Mouse (Mus musculus): ENCODE results near the gene Gm45234.
"Not testable (repeated sequence)": the region's sequence is repeated elsewhere in the genome, so short reads cannot be mapped to it uniquely, and the experiment has no call there.

The Gm45234 gene

GRCm38 (mm10) chr6:124755831-124756595, at the start of gene Gm45234, which contains the start of gene Atn1:
Gm45234 (minus strand) TSS chr6:124756021.
Atn1 (minus strand) TSS chr6:124756524.
- in situ Hi-C loops (cut with MboI, MseI) = no loop called here

DNA sequence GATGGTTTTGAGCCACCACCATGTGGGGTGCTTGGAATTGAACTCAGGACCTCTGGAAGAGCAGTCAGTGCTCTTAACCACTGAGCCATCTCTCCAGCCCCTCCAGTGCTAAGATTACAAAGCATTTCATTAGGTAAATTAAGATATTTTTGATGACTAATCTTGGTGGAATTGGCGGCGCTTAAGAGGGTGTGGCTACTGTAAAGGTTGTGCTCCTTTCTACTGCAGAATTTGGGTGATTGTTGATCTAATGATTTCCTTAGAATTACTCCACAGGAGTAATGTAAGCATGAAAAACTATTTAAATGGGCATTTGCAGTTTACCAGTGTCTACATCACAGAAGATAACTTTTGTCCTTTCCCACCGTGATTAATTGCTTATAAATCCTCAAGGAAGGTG, 48.5 kb upstream of the Gm45234 start:
- in situ Hi-C loops (cut with MboI, MseI) = no loop called here

DNA sequence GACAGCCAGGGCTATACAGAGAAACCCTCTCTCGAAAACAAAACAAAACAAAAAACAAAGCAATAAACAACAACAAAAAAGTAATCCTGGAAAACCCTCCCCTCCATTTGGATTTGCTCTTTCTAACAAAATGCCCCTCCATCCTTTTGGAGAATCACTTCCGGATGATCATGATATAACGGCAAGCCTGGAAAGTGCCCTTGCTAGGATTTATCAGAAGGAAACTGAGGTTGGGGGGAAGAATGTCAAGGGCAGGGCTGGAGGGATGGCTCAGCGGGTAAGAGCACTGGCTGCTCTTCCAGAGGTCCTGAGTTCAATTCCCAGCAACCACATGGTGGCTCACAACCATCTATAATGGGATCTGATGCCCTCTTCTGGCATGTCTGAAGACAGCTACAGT, 47.9 kb upstream of the Gm45234 start:
- in situ Hi-C loops (cut with MboI, MseI) = not testable (repeated sequence)

DNA sequence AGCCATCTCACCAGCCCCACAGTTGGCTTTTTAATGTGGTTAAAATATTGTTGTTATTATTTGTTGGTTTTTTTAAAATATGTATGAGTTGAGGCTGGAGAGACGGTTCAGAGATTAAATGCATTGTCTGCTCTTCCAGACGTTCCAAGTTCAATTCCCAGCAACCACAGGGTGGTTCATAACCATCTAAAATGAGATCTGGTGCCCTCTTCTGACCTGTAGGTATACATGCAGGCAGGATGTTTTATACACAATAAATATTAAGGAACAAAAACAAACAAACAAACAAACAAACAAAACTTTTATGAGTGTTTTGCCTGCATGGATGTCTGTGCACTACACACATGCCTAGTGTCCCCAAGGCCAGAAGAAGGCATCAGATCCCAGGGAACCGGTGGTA, 47.2 kb upstream of the Gm45234 start:
- in situ Hi-C loops (cut with MboI, MseI) = no loop called here

GRCm38 (mm10) chr6:124802400-124802799, 46.6 kb upstream of the Gm45234 start:
- in situ Hi-C loops (cut with MboI, MseI) = not testable (repeated sequence)

DNA sequence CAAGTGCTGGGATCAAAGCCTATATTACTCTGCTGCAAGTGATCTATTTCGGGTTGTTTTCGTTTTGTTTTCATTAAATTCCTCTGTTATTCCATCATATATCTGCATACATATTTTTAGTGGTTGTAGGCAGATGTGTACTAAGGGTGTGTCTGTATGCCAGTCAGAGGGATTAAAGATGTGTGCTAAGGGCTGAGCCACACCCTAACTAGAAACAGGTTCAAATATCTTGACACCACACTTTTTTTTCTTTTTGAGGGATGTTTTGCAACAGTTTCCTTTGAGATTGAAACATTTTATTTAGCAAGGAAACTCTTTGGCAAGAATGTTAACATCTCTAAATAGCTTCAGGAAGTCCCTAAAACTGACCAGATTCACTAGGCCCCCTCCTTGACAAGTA, 40.4 kb upstream of the Gm45234 start:
- in situ Hi-C loops (cut with MboI, MseI) = no loop called here

- in situ Hi-C loops (cut with MboI, MseI) = no loop called here
These were observed 40.0 kb upstream of the Gm45234 start for GRCm38 (mm10) chr6:124795781-124796180.

DNA sequence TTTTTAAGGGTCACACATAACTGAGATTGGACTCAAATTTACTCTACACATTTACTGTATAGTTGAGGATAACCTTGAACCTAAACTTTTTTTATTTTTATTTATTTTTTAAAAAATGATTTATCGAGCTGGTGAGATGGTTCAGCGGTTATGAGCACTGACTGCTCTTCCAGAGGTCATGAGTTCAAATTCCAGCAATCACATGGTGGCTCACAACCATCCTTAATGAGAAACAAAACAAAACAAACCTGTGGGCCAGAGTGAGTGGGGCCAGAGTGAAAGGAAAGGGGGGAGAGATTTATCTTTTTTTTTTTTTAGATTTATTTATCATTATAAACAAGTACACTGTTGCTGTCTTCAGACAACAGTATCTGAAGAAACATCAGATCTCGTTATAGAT, 36.1 kb upstream of the Gm45234 start:
- in situ Hi-C loops (cut with MboI, MseI) = no loop called here

- in situ Hi-C loops (cut with MboI, MseI) = no loop called here
These were observed 34.3 kb upstream of the Gm45234 start for GRCm38 (mm10) chr6:124790121-124790520.

DNA sequence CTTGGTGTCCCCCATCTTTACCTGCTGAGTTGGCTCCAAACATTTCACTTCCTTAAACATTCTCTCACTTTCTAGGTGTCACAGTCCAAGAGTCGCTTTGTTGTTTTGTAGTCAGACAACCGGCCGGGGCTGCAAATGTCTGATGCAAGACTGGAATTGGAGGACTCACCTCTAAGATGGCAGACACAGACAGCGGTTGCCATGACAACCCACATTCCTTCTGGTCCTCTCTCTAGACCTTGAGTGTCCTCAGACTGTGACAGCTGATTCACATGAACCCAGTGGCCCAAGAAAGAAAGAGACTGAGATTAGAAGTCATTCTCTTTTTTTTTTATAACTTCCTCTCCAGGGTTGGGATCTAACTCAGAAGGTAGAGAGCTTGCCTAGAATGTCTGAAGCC, 33.7 kb upstream of the Gm45234 start:
- in situ Hi-C loops (cut with MboI, MseI) = no loop called here

GRCm38 (mm10) chr6:124787722-124788121, 31.9 kb upstream of the Gm45234 start:
- in situ Hi-C loops (cut with MboI, MseI) = no loop called here

DNA sequence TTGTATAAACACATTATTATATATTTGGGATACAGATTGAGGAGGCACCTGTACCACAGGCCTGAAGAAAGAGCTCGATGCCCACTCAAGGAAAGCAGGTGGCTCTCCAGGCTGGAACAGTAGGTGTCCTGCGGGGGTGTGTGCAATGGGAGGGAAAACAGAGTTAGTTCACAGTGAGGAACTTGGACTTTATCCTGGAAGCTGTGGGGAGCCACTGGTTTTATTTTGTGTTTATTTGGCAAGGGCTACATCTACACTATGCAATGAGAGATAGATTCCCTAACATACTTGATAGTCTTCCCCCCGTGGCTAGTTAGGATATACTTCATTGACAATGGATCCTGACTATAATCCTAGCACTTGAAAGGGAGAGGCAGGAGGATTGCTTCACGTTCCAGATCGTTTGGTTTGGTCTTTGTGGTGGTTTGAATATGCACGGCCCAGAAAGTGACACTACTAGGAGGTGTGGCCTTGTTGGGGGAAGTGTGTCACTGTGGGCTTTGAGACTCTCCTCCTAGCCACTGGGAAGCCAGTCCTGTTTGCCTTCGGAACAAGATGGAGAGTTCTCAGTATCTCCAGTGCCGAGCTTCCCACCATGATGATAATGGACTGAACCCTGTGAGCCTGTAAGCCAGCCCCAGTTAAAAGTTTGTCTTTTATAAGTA, 31.1 kb upstream of the Gm45234 start:
- in situ Hi-C loops (cut with MboI, MseI) = no loop called here

DNA sequence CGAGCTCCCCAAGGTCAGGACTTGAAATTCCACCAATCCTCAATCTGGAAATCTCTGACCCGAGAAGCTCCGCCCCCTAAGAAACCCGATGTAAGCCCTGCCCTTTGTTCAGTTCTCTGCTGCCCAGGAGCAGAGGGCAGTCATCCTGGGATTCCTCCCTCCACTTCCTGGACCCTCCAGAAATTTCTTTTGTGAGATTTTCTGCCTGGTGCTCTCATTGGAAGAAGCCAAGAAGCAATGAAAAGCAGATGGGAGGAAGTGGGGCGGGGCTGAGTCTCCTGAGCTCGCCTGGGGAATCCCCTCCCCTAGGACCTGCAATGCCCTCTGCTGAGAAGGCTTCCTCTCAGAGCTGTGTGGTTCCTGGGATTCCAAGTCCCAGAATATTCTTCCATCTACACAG, 26.6 kb upstream of the Gm45234 start:
- in situ Hi-C loops (cut with MboI, MseI) = no loop called here

DNA sequence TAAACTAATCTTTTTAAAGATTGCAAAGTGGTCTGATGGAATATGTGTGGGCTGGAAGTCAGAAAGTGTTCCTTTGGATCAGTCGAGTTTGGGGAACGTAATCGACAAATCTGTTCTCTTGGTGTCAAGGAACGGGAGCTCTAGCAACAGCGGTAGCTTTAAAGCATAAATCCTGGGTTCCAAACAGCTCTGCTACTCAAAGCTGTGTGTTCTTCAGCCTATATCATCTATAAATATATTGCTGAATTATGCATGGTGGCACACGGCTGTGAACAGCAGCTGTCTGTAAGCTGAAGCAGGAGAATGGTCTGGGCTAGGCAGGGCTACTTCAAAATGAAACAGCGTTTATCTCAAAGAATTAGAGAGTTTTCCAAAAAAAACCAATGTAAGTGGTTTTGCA, 25.1 kb upstream of the Gm45234 start:
- in situ Hi-C loops (cut with MboI, MseI) = no loop called here

DNA sequence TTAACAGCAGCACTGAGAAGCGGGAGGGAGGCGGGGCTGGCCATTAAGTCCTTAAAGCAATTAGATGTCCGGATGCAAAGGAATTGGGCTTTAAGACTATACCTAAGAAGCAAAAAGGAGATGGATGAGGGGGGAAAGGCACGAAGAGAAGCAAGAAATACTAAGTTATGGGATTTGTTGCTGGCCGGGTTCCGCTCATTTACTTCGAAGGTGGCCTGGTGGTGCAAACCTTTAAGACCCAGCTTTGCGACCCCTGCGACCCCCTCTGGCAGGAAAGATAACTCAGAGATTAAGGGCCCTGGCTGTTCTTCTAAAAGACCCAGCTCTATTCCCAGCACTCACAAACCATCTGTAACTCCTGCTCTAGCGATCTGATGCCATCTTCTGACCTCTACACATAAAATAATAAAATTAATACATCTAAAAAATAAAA, 24.2 kb upstream of the Gm45234 start:
- in situ Hi-C loops (cut with MboI, MseI) = no loop called here

GRCm38 (mm10) chr6:124779222-124779983, 23.6 kb upstream of the Gm45234 start, which contains the start of gene Lrrc23:
Lrrc23 (minus strand) TSS chr6:124779727.
- in situ Hi-C loops (cut with MboI, MseI) = no loop called here

DNA sequence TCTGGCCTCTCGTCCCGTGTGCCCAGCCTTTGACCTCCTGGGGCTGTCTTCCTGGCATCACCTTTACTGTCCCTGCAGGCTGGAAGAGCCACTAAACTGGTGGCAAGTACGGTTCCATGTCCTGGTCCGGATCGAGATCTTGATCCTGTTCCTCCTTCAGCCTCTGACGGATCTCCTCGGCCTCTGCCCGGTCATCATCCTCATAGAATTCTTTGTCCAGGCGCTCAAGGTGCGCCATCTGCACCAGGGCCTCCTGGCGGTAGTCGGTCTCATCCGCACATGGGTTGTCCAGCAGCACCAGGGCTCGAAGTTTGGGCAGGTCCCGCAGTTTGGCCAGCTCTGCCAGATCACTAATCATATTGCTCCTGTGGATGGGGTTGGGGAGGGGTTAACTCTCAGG, 14.7 kb upstream of the Gm45234 start:
- in situ Hi-C loops (cut with MboI, MseI) = no loop called here

DNA sequence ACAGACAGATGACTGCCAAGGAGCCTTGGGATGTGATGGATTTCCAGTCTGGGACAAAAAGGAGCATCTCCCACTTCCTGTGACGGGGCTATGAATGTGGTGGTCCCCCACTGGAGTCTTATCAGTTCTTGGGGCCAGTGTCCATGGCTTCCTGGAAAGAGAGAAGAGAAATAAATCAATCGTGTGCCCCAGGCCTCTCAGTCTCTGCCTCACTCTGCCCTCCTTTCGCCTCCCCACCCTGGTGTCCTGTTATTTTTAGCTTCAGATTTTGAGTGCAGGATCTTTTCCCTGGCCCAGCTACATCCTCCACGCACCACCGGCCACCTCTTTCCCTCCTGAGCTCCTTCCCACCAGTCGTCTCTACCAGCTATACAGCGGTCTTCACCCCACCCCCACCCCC, 14.2 kb upstream of the Gm45234 start:
- in situ Hi-C loops (cut with MboI, MseI) = no loop called here

- in situ Hi-C loops (cut with MboI, MseI) = no loop called here
These were observed 13.4 kb upstream of the Gm45234 start, which contains the start of gene Eno2 for GRCm38 (mm10) chr6:124769101-124769765. Eno2 (minus strand) TSS chr6:124769673.

DNA sequence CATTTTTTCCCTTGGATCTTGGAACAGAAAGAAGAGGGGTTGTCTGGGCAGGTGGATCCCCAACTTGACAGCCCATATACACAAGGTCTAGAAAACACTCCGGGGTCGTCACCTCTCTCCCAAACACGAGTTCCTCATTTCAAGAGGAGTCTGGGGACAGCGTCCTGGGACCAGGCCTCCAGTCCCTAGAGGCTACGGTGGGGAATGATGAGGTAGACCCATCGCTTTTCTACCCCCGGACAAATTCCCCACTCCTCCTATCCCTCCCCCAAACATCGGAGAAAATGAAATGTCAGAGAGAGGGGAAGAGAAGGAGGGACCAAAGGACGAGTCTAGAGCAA, 12.9 kb upstream of the Gm45234 start:
- in situ Hi-C loops (cut with MboI, MseI) = no loop called here

DNA sequence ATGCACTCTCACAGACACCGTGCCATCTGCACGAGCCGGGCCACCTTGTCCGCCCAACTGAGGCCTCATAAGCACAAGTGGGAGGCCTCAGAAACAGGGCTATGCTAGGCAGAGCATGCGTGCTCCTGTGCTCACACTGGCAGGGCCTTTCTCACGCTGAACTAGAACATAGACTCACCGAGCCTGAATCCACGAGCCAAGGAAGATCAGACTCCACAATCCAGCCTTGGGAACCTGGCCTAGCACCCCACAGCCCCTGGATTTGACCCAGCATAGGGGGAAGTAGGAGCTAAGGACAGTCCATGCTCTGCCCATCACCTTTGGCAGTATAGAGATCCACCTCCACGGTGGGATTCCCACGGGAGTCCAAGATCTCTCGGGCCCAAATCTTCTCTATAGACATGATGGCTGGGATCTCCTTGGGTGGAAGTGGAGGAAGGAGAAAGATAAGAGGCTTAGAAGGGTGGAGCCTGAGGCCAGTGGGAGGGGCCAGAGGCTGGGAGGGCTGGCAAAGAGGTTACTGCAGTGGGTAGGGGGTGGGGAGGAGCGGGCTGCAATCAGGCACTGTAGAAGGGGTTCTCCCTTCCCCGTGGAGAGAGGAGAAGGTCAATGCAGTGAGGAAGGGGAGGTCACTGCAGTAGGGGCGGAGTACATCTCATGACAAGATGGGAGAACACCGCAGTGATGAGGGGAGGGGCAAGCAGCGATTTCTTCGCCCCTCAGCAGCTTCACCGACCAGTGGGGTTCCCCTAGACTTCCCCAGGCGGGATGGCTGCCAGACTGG, 12.3 kb upstream of the Gm45234 start:
- in situ Hi-C loops (cut with MboI, MseI) = no loop called here

Data from T-helper 2 cell (primary cell).